Mouse (Mus musculus) thymus, postnatal 10 days (tissue): ENCODE measurements around the gene Akap7.

Experiments used
- DNase-seq, 2 experiments: peaks; one replicate each; pipeline ENCODE4 v3.0.0; 2021; ENCODE audit warnings: low spot score in 2 of 2

The Akap7 gene

GRCm38 (mm10) chr10:25257466-25257865 is 50.2 kb downstream of the Akap7 start:
- DNase-seq: no peak

GRCm38 (mm10) chr10:25253474-25253873 is 54.2 kb downstream of the Akap7 start:
- no peak for DNase-seq

- no peak for DNase-seq
Measured at GRCm38 (mm10) chr10:25253006-25253405, 54.7 kb downstream of the Akap7 start.

- peak; percentile 17 to 71 for DNase-seq
Measured at GRCm38 (mm10) chr10:25250108-25250507, 57.6 kb downstream of the Akap7 start.

- no peak for DNase-seq
Measured at GRCm38 (mm10) chr10:25246173-25246572, 61.5 kb downstream of the Akap7 start.

- peak in 1 of 2 experiments; percentile 54 for DNase-seq
Measured at GRCm38 (mm10) chr10:25239156-25239555, 68.5 kb downstream of the Akap7 start.

- DNase-seq: no peak
Measured at GRCm38 (mm10) chr10:25234080-25234479, 73.6 kb downstream of the Akap7 start.

- DNase-seq: no peak
Measured at GRCm38 (mm10) chr10:25232700-25233099, 75.0 kb downstream of the Akap7 start.

GRCm38 (mm10) chr10:25231358-25231757 is 76.3 kb downstream of the Akap7 start:
- DNase-seq: no peak

- no peak for DNase-seq
Measured at GRCm38 (mm10) chr10:25224371-25224770, 83.3 kb downstream of the Akap7 start.

- no peak for DNase-seq
Measured at GRCm38 (mm10) chr10:25220754-25221153, 86.9 kb downstream of the Akap7 start.

GRCm38 (mm10) chr10:25219901-25220495 is 87.7 kb downstream of the Akap7 start:
- no peak for DNase-seq

- peak in 1 of 2 experiments; percentile 51 for DNase-seq
Measured at GRCm38 (mm10) chr10:25219220-25219628, 88.4 kb downstream of the Akap7 start.

- DNase-seq: no peak
Measured at GRCm38 (mm10) chr10:25218746-25219145, 88.9 kb downstream of the Akap7 start.

GRCm38 (mm10) chr10:25215977-25216376 is 91.7 kb downstream of the Akap7 start:
- DNase-seq: no peak

GRCm38 (mm10) chr10:25213716-25214115 is 94.0 kb downstream of the Akap7 start:
- no peak for DNase-seq

- no peak for DNase-seq
Measured at GRCm38 (mm10) chr10:25208619-25209018, 99.1 kb downstream of the Akap7 start.

- DNase-seq: no peak
Measured at GRCm38 (mm10) chr10:25207866-25208265, 99.8 kb downstream of the Akap7 start.

GRCm38 (mm10) chr10:25200691-25201090 is 107.0 kb downstream of the Akap7 start:
- DNase-seq: no peak

- DNase-seq: peak in 1 of 2 experiments; percentile 14
Measured at GRCm38 (mm10) chr10:25199510-25200353, 107.9 kb downstream of the Akap7 start.

GRCm38 (mm10) chr10:25198575-25198974 is 109.1 kb downstream of the Akap7 start:
- no peak for DNase-seq

GRCm38 (mm10) chr10:25198048-25198447 is 109.6 kb downstream of the Akap7 start:
- DNase-seq: no peak
